Mouse (Mus musculus) liver, embryonic 11.5 days (tissue): ENCODE measurements around the gene Epha4. TPM values are rescaled to one million over a fixed set of nuclear protein-coding genes. Genes with fewer than 3 reads are reported as not detected.

ENCODE experiments used
- ATAC-seq: fragments of 200-750 bp; cut with Nextera tagmentation; replicated peaks from 2 replicates; pipeline ENCODE4 v1.8.0; 2017; ENCODE audit warnings: moderate number of reproducible peaks, mild to moderate bottlenecking, moderate TSS enrichment, moderate library complexity; ENCODE audit not compliant: low FRiP score
- DNase-seq: peaks from one replicate; pipeline ENCODE4 v3.0.0-alpha.2; 2017; ENCODE audit warnings: low spot score
- H3K27ac ChIP-seq: fragments of 300-500 bp; sonication (generic); 2 replicates; pipeline ENCODE4 v1.5.1; 2014; ENCODE audit warnings: mild to moderate bottlenecking, low read depth, low read length, control low read depth
- H3K27me3 ChIP-seq: fragments of 300-500 bp; sonication (generic); replicated peaks from 2 replicates; pipeline ENCODE4 v1.6.1; 2014; ENCODE audit warnings: low read length, mixed read lengths; ENCODE audit not compliant: control insufficient read depth, insufficient read depth
- H3K36me3 ChIP-seq: fragments of 300-500 bp; sonication (generic); 2 replicates; pipeline ENCODE4 v1.6.1; 2014; ENCODE audit warnings: mild to moderate bottlenecking, low read length, moderate library complexity, mixed read lengths; ENCODE audit not compliant: control insufficient read depth, insufficient read depth
- H3K4me1 ChIP-seq: fragments of 300-500 bp; sonication (generic); replicated peaks from 2 replicates; pipeline ENCODE4 v1.6.1; 2014; ENCODE audit warnings: low read length, mixed read lengths; ENCODE audit not compliant: control insufficient read depth, insufficient read depth
- H3K4me2 ChIP-seq: fragments of 300-500 bp; sonication (generic); 2 replicates; pipeline ENCODE4 v1.6.1; 2014; ENCODE audit warnings: mild to moderate bottlenecking, control low read depth, moderate library complexity
- H3K4me3 ChIP-seq: fragments of 300-500 bp; sonication (generic); 2 replicates; pipeline ENCODE4 v1.5.1; 2014; ENCODE audit warnings: low read depth, low read length, control low read depth
- H3K9ac ChIP-seq: fragments of 300-500 bp; sonication (generic); 2 replicates; pipeline ENCODE4 v1.6.1; 2014; ENCODE audit warnings: low read depth, low read length, control low read depth
- H3K9me3 ChIP-seq: fragments of 300-500 bp; sonication (generic); 2 replicates; pipeline ENCODE4 v1.6.1; 2016; ENCODE audit warnings: low read length, inconsistent platforms, mixed read lengths; ENCODE audit not compliant: control insufficient read depth
- WGBS: fragments of 180-500 bp; shearing (Covaris S2); extraction: QIAGEN DNeasy Blood & Tissue Kit; methylation state at CpG from one replicate; pipeline ENCODE4 v1.1.7; 2014; 5-methylcytosine and 5-hydroxymethylcytosine counted together
- polyA plus RNA-seq: library from polyadenylated mRNA; unstranded; fragments of >200 nt; fragmentation: Nextera tagmentation; extraction: Ambion mirVana; gene quantifications from 2 replicates; pipeline ENCODE4 v1.2.1, GENCODE M21; 2014

The Epha4 gene
- polyA plus RNA-seq, 1 experiment from 2014 or later, result 5.6 TPM

GRCm38 (mm10) chr1:77404537-77404936 is 110.4 kb downstream of the Epha4 start:
- no peak overlapping the region for H3K4me2 ChIP-seq
- no peak for DNase-seq

DNA sequence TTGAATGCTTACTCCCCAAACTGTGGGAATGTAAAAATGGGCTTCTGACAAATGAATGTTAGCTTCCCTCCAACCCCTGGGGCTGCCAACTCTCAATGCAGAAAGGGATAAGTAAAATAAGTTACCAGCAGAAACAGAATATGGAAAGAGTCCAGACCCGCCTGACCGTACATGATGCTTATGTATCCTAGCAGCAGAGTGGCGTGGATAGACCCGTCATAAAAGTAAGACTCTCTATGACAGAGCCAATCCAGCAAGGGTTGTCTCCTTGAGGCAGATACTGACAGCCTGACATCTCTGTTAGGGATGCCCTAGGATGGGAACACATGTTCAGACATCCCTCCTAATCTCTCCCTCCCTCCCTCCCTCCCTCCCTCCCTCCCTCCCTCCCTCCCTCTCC is 111.9 kb downstream of the Epha4 start:
- Histone ChIP-seq H3K9me3 (no peaks in the 10 kb centered on the region), H3K4me2 (no peak overlapping the region), H3K4me1 (no peaks in the 10 kb centered on the region; the same call in 1 of the 2 replicates), H3K27me3 (no peaks in the 10 kb centered on the region; the same call in 1 of the 2 replicates), H3K9ac (no peak overlapping the region), H3K36me3 (no peaks in the 10 kb centered on the region), H3K4me3 (no peak overlapping the region), H3K27ac (no peak overlapping the region)
- DNase-seq, result no peak
- no peak for ATAC-seq
- 74% methylated on average over 4 of the region's 4 CpGs for WGBS

More at GRCm38 (mm10) chr1:77404537-77404936, 110.4 kb downstream of the Epha4 start:
- no peak overlapping the region for H3K27ac ChIP-seq
- ATAC-seq, result no peak
- no peaks in the 10 kb centered on the region; the same call in 1 of the 2 replicates for H3K4me1 ChIP-seq
- 76% methylated on average over 10 of the region's 10 CpGs for WGBS
- H3K4me3 ChIP-seq, result no peak overlapping the region
- H3K9me3 ChIP-seq, result no peaks in the 10 kb centered on the region
- no peaks in the 10 kb centered on the region; the same call in 1 of the 2 replicates for H3K27me3 ChIP-seq
- no peaks in the 10 kb centered on the region for H3K36me3 ChIP-seq
- H3K9ac ChIP-seq, result no peak overlapping the region

GRCm38 (mm10) chr1:77401465-77401864 is 113.4 kb downstream of the Epha4 start:
- no peak overlapping the region for H3K27ac ChIP-seq
- WGBS, result 41% methylated on average over 1 of the region's 1 CpGs
- no peak for ATAC-seq

GRCm38 (mm10) chr1:77391590-77391989 is 123.3 kb downstream of the Epha4 start:
- 88% methylated on average over 6 of the region's 6 CpGs for WGBS
- no peak for ATAC-seq
- Histone ChIP-seq H3K4me1 (no peaks in the 10 kb centered on the region), H3K4me3 (no peak overlapping the region), H3K9ac (no peak overlapping the region), H3K36me3 (no peaks in the 10 kb centered on the region), H3K27me3 (no peaks in the 10 kb centered on the region), H3K4me2 (no peak overlapping the region), H3K27ac (no peak overlapping the region), H3K9me3 (no peaks in the 10 kb centered on the region)
- DNase-seq, result no peak

More at GRCm38 (mm10) chr1:77401465-77401864, 113.4 kb downstream of the Epha4 start:
- Histone ChIP-seq H3K36me3 (no peaks in the 10 kb centered on the region), H3K4me1 (no peaks in the 10 kb centered on the region), H3K4me3 (no peak overlapping the region), H3K9ac (no peak overlapping the region), H3K27me3 (no peaks in the 10 kb centered on the region; the same call in 1 of the 2 replicates), H3K4me2 (no peak overlapping the region), H3K9me3 (no peaks in the 10 kb centered on the region)
- no peak for DNase-seq

GRCm38 (mm10) chr1:77389069-77389468 is 125.8 kb downstream of the Epha4 start:
- Histone ChIP-seq H3K9me3 (no peaks in the 10 kb centered on the region), H3K4me3 (no peak overlapping the region), H3K9ac (no peak overlapping the region), H3K27me3 (no peaks in the 10 kb centered on the region), H3K4me2 (no peak overlapping the region), H3K36me3 (no peaks in the 10 kb centered on the region), H3K27ac (no peak overlapping the region), H3K4me1 (no peaks in the 10 kb centered on the region)
- ATAC-seq (no peak), DNase-seq (no peak)
- WGBS, result 95% methylated on average over 2 of the region's 2 CpGs

DNA sequence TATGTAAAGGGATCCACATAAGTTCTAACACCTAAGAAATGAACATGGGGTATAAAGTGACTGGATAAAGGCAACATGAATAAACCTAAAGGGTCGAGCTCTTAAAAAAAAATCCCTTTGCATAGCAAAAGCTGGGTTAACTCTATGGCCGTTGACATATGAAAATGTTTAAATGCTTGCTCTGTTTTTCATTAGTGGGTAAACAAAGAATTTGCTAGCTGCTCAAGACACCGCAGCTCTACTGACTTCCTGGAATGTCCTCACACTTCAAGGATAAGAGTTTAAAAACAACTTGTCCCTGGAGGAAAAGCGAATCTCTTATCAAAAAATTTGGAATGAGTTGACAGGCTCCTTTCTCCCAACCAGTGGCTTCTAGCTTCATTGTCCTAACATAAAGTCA is 126.3 kb downstream of the Epha4 start:
- Histone ChIP-seq H3K4me3 (no peak overlapping the region), H3K27me3 (no peaks in the 10 kb centered on the region), H3K27ac (no peak overlapping the region), H3K9me3 (no peaks in the 10 kb centered on the region), H3K4me1 (no peaks in the 10 kb centered on the region), H3K36me3 (no peaks in the 10 kb centered on the region), H3K4me2 (no peak overlapping the region), H3K9ac (no peak overlapping the region)
- WGBS, result 66% methylated on average over 4 of the region's 4 CpGs
- DNase-seq (no peak), ATAC-seq (no peak)

DNA sequence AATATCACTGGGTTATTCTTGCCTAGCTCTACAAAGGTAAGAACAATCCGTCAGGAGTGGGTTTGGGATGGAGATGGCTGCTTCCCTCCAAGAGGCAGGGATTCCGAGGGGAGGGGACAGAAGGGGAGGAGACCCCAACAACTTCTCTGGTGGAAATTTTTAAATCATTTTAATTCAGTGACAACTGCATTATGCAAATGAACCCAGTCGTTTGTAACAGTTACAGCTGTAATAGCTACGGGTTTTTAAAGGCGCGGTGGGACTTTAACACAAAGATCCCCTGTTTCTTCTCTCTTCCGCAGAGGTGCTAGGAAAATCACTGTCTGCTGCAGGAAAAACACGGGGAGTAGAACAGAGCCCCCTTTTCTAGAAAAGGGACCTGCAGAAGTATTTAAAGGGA is 129.3 kb downstream of the Epha4 start:
- H3K9me3 ChIP-seq, result no peaks in the 10 kb centered on the region
- no peak overlapping the region for H3K4me2 ChIP-seq
- H3K9ac ChIP-seq, result no peak overlapping the region
- DNase-seq (no peak), ATAC-seq (no peak)
- no peaks in the 10 kb centered on the region for H3K4me1 ChIP-seq
- WGBS, result 75% methylated on average over 8 of the region's 8 CpGs
- H3K36me3 ChIP-seq, result no peaks in the 10 kb centered on the region
- H3K4me3 ChIP-seq, result no peak overlapping the region
- H3K27ac ChIP-seq, result no peak overlapping the region
- no peaks in the 10 kb centered on the region for H3K27me3 ChIP-seq

- Histone ChIP-seq H3K4me3 (no peak overlapping the region), H3K4me2 (no peak overlapping the region), H3K36me3 (no peaks in the 10 kb centered on the region), H3K9ac (no peak overlapping the region), H3K9me3 (no peaks in the 10 kb centered on the region), H3K27me3 (no peaks in the 10 kb centered on the region), H3K4me1 (no peaks in the 10 kb centered on the region), H3K27ac (no peak overlapping the region)
- no peak for DNase-seq
- 87% methylated on average over 11 of the region's 11 CpGs for WGBS
- no peak for ATAC-seq
These were observed 131.4 kb downstream of the Epha4 start for GRCm38 (mm10) chr1:77383466-77383865.

- DNase-seq (no peak), ATAC-seq (no peak)
- WGBS, result 82% methylated on average over 8 of the region's 8 CpGs
- no peak overlapping the region for H3K9ac ChIP-seq
- no peaks in the 10 kb centered on the region for H3K4me1 ChIP-seq
- no peak overlapping the region for H3K4me3 ChIP-seq
- H3K27me3 ChIP-seq, result no peaks in the 10 kb centered on the region
- no peaks in the 10 kb centered on the region for H3K9me3 ChIP-seq
- no peak overlapping the region for H3K4me2 ChIP-seq
- H3K36me3 ChIP-seq, result no peaks in the 10 kb centered on the region
- no peak overlapping the region for H3K27ac ChIP-seq
These were observed 137.3 kb downstream of the Epha4 start for GRCm38 (mm10) chr1:77377550-77377980.
